Mouse (Mus musculus) brown adipose tissue, adult 24 weeks (tissue): ENCODE results near the gene Ranbp6. TPM values are rescaled to one million over a fixed set of nuclear protein-coding genes. Genes with fewer than 3 reads are reported as not detected.

Experiments
- polyA plus RNA-seq: library from polyadenylated mRNA; stranded (reverse); fragments of >200 nt; gene quantifications from 2 replicates; pipeline ENCODE4 v1.2.4, GENCODE M21; 2012; ENCODE audit not compliant: missing spikeins, insufficient read depth, insufficient read length

Ranbp6 gene
- polyA plus RNA-seq, 1 experiment: 7.3 TPM

Other genes starting within 250 kb of the Ranbp6 start
- 38.6 and 40.5 TPM in 2 replicates for gene Ermp1, start 164.6 kb downstream of the Ranbp6 start, polyA plus RNA-seq
- not detected in 2 replicates for gene Mlana, start 115.2 kb downstream of the Ranbp6 start, polyA plus RNA-seq
- gene 9930021J03Rik, start 7.0 kb downstream of the Ranbp6 start, polyA plus RNA-seq: 7.3 and 11.4 TPM in 2 replicates
- 1.3 and 7.2 TPM in 2 replicates for gene Il33, start 112.1 kb upstream of the Ranbp6 start, polyA plus RNA-seq
- not detected in 2 replicates for gene Trpd52l3, start 190.8 kb upstream of the Ranbp6 start, polyA plus RNA-seq
- 13.2 and 19.0 TPM in 2 replicates for gene Uhrf2, start 217.5 kb upstream of the Ranbp6 start, polyA plus RNA-seq